Mouse (Mus musculus): ENCODE results near the gene Fam114a1.

Fam114a1 gene

DNA sequence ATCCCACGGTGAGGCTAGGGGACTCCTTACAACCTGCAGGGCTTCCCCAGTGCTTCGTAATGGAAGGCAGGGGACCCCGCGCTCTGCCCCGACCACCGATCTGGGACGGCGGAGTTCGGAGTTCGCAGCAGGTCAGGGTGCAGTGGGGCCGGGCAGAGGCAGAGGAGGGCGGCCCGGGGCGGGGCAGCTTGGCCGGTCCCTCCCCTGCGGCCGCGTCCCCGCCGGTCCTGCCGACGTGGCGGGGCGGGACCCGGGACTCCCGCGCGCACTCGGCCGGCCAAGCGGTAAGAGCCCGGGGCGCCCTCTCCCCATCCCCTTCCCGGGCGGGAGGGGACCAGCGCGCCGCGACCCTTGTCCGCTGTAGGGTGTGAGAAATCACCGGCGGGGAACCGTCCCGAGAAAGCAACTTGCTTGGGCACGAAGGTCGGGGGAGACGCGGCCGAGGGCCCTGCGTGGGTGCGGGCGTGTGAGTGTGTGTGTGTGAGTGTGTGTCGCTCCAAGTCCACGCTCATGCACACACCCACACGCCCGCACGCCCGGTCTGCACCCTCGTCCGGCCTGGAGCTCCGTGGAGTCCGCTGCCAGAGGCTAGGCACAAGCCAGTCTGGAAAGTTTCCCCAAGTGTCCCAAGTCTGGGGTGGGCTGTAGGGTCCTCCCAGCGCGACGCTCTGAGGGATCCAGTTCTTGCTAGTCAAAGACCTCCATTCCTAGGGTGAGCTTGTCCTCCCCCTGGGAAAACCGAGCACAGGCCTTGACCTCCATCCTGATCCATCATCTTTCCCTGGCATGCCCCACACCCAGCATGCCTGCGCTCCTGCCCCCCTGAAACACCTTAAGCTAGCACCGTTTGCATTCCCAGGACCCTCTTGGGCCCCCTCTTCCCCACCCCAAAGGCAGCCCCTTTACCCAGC is at the start of gene Fam114a1:
TSS of gene Fam114a1 (plus strand) at position 211 of the 911 bp plus-strand sequence.
- peak; percentile 92 for DNase-seq

DNA sequence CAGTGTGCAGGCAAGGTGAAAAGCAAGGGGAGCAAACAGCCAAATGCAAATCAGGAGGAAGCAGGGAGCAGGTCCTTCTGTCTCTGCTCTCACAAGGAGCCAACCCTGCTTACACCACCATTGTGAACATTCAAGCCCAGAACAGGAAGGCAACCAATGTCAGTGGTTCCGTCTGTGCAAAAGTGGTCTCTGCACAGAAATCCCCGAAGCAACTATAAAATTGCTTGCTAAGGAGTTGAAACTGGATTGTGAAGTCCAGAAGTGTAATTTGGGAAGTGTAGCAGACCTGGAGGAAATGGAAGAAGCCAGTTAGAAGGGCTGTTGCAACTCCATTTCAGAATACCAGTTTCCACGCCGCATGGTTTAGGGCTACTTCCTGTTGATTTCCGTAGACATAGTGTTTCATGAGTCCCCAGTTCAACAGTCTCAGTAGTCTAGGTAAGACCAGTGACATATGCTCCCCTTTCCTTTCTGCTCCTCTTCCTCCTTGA is 46.9 kb upstream of the Fam114a1 start:
- DNase-seq: no peak

- no peak for DNase-seq
These were observed 37.7 kb upstream of the Fam114a1 start for GRCm38 (mm10) chr5:64932215-64932614.

DNA sequence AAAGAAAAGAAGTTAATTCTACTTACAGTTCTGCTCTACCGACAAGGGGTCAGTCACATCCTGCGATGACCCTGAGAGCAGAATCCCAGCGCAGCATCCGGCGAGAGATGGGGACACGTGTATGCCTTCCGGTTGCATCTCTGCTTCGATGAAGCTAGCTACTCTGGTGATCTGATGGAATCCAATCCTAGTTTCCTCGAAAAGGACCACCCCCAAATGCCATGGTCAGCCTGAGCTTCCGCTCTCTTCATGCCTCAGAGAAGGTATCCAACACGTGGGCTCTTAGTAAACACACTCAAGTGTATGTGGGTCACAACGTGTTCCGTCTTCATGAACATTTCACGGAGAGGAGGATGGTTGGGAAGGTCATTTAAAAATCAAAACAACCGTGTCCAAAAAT is 37.1 kb upstream of the Fam114a1 start:
- no peak for DNase-seq

- DNase-seq: no peak
These were observed 18.4 kb upstream of the Fam114a1 start for GRCm38 (mm10) chr5:64951486-64951885.

DNA sequence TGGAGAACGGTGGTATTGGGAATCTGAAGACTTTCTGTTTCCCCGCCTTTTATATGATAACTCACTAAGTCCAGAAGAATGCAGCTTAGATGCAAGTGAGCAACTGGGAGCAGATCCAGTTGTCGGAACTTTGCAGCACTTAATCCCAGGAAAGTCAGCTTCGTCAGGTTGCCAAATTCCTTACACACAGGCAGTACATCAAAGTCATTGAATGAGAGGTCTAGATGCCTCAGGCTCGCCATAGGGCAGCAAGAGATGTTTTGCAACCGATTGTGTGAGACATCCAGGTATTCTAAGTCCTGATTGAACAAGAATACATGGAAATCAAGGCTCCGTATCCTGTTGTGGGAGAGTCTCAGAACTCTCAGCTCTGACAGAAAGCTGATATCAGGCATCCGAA is 14.9 kb upstream of the Fam114a1 start:
- no peak for DNase-seq

DNA sequence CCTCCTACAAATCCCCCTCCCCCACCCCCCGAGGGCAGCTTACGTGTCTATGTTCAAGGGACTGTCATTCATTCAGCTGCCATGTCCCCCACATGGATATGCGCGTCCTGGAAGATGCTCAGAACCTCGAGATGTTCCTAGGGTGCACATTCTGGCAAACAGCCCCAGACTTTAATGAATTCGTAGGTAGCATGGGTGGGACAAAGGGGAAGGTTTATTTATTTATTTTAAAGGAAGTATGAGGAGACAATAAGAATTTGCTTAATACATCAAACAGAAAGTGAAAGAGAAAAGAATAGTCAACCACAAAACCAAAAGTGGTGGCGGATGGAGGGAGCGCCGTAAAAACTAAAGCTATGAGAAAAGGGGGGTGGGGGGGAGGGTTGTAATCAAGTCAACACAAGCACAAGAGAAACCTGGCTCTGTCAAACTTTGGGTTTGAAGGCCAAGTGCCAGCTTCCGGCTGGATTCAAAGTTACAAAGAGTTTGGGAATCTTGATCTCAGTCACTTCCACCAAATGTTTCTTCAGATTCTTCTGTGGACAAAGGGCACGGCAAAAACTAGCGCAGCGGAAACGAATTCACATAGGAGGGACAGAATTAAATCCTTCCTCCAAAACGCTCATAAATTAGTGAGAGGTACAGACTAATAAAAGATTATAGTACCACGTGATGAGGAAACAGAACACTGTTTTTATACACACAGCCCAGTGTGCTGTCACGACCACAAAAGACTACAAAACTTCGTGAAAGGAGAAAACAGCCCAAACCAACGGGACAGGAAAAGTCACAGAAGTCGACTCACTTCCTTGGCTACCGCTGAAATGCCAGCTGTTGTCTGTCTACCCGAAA is 10.7 kb upstream of the Fam114a1 start:
- peak; percentile 43 for DNase-seq

- DNase-seq: peak; percentile 83
These were observed 10.0 kb upstream of the Fam114a1 start, which contains the start of gene Tlr6 for GRCm38 (mm10) chr5:64959843-64960230. Gene Tlr6 (minus strand): TSS chr5:64960097.

GRCm38 (mm10) chr5:64960857-64961391 is 8.9 kb upstream of the Fam114a1 start:
- no peak for DNase-seq

- DNase-seq: no peak
These were observed 6.6 kb upstream of the Fam114a1 start for GRCm38 (mm10) chr5:64963271-64963670.

GRCm38 (mm10) chr5:64963735-64964134 is 6.1 kb upstream of the Fam114a1 start:
- DNase-seq: no peak

DNA sequence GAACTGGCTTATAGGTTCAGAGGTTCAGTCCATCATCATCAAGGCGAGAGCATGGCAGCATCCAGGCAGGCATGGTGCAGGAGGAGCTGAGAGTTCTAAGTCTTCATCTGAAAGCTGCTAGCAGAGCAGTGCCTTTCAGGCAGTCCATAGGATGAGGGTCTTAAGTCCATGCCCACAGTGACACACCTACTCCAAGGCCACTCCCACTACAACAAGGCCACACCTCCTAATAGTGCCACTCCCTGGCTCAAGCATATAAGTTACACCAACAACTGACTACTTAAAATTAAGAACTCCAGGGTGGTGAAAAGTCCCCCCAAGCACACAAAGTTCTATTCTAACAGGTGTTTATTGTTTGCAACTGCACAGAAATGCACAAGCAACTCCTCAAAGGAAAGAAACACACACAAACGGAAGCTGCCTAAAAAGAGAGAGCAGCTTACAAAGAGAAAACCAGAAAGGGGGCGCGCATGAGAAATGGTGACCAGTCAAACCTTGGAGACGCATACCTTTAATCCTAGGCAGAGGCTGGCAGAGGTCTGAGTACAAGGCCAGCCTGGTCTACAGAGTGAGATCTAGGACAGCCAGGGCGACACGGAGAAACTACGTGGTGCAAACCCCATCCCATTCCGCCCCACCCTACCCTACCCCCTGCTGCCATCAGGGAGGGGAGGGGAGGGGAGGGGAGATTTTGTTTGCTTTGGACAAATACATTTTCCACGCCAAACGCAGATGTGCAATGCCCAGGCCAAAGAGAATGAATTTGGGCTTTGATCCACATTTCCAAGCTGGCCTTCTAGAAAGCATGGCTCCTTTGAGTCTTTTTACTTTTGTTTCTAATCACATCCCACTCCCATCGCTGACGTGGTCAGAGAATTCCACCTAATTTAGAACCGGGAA is 660 bp upstream of the Fam114a1 start:
- peak; percentile 53 for DNase-seq

DNA sequence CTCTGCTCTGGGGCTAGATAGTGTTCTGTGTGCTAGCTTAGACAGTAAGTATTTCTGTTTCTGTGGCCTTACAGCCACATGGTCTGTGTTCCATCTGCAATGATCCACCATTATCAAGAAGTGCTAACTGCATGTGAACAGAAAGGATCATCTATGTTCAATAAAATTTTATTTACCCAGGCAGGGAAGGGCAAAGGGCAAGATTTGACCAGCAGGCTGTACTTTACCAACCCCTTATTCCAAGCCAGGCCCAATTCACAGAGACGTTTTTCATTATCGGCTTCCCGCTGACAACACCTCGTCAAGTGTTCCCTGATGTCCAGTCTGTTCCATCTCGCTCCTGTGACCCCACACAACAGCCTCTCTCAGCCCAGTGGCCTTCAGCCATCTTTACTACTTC is 5.2 kb downstream of the Fam114a1 start:
- no peak for DNase-seq

DNA sequence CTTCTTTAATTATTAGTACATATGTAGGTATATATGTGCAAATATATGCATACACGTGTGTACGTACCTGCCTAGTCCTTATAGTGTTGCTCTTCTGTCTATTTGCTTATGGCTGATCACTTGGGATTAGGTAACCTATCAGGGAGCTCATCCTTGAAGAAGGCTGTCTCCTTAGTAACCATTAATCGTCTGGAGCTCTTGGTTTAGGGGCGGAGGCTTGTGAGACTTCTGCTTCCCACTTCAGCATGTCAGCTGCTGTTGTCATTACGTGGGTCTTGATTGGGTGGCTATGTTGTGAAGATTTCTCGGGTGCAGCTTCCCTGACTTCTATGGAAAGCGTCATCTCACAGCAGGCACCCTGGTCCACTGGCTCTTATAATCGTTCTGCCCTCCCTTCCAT is 7.3 kb downstream of the Fam114a1 start:
- no peak for DNase-seq

GRCm38 (mm10) chr5:64985971-64986370 is 16.1 kb downstream of the Fam114a1 start:
- peak; percentile 22 for DNase-seq

- DNase-seq: no peak
These were observed 20.1 kb downstream of the Fam114a1 start for GRCm38 (mm10) chr5:64989940-64990339.

DNA sequence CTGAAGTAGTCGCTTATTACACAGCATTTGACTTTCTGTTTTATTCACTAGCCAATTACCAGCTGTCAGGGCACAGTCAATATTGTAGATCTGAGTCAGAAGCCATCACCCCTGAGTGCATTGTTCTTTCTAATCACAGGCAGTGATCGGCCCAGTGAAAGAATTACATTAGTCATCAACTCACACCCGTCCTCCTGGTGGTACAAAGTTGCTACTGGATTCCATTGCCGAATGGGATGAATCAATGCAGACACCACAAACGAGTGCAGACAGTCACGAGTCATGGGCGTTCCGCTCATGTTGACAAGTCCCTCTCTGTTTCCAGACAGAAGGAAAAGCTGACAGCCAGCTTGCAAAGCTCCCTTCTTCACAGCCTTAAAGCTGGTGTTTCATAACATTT is 22.7 kb downstream of the Fam114a1 start:
- no peak for DNase-seq

DNA sequence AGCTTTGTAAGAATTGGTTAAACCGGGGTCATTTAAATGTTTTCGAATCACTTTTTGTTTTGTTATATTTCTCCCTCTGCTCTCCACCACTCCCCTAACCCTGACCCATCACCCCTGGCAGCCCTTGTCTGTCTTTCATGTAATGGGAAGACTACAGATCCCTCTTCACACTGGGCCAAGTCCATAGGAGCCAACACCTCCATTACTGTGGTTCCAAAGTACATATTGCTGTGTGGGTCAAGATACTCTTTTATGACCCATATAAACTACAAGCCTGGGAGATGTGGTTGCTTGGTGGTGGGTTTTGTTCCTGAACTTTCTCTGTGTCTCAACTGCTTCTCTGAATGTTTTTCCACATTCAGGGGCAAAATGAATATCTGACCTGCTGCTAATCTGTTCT is 25.5 kb downstream of the Fam114a1 start:
- no peak for DNase-seq

DNA sequence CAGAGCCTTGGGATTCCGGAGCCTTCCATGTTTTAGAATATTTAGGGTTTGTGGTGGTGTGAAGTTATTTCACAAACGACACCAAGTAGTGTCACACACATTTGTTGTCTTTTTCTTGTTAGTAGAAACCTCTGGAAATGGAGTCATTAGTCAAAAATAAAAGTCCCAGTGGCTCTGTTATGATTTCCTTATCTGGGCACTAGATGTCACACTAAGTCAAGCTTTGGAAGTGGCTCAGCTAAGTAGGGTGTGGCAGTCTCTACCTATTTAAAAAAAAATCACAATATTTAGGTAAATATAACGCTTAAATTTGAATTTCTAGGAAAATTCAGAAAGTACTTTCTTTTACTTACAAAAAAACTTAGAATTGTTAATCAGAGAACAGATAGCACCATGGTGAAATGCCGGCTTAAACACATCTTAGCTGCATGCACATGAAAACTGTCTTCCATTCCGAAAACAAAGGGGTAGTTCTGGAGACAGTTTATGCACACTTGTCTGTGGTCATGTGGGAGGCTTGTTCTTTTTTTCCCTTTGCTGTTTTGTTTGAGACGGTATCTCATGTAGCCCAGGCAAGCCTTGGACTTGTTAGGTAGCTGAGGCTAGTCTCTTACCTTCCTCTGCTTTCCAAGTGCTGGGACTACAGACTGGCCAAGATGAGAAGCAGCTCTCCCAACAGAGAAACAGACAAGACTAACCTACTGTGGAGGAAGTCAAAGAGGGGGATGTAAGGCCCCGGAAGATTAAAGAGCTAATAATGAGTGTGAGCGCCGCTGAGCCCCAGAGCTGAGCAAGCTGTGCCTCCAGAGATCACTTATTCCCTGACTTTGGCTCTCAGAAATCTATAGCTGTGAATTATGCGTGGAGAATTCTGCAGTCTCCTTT is 33.3 kb downstream of the Fam114a1 start:
- no peak for DNase-seq

GRCm38 (mm10) chr5:65003946-65004535 is 34.2 kb downstream of the Fam114a1 start:
- no peak for DNase-seq

- DNase-seq: no peak
These were observed 35.4 kb downstream of the Fam114a1 start for GRCm38 (mm10) chr5:65005251-65005650.

Data from kidney, postnatal 10 days (tissue).